Mouse (Mus musculus) limb, embryonic 13.5 days (tissue): ENCODE measurements at regions not wholly inside any gene's neighbourhood (a gene's known extent, or its start where the extent isn't known, plus 50 kb on each side); places are given as distances from the start of the nearest gene placed in this dataset.

Experiments
- ATAC-seq: fragments of 200-750 bp; cut with Nextera tagmentation; 2 replicates; pipeline ENCODE4 v1.8.0; 2017; ENCODE audit warnings: low read depth, moderate number of reproducible peaks, moderate TSS enrichment; ENCODE audit not compliant: low FRiP score
- H3K27ac ChIP-seq: fragments of 300-500 bp; sonication (generic); 2 replicates; pipeline ENCODE4 v1.5.1; 2015; ENCODE audit warnings: inconsistent platforms, mild to moderate bottlenecking, moderate library complexity
- H3K27me3 ChIP-seq: fragments of 300-500 bp; sonication (generic); 2 replicates; pipeline ENCODE4 v1.6.1; 2015; ENCODE audit warnings: mild to moderate bottlenecking, inconsistent platforms
- H3K36me3 ChIP-seq: fragments of 300-500 bp; sonication (generic); 2 replicates; pipeline ENCODE4 v1.6.1; 2015; ENCODE audit warnings: inconsistent platforms, mild to moderate bottlenecking, moderate library complexity
- H3K4me1 ChIP-seq: fragments of 300-500 bp; sonication (generic); 2 replicates; pipeline ENCODE4 v1.6.1; 2015; ENCODE audit warnings: inconsistent platforms
- H3K4me2 ChIP-seq: fragments of 300-500 bp; sonication (generic); replicated peaks from 2 replicates; pipeline ENCODE4 v1.6.1; 2015; ENCODE audit warnings: inconsistent platforms, mild to moderate bottlenecking, moderate library complexity
- H3K4me3 ChIP-seq: fragments of 300-500 bp; sonication (generic); 2 replicates; pipeline ENCODE4 v1.5.1; 2015; ENCODE audit warnings: moderate library complexity, mild to moderate bottlenecking, inconsistent platforms
- H3K9ac ChIP-seq: fragments of 300-500 bp; sonication (generic); 2 replicates; pipeline ENCODE4 v1.6.1; 2015; ENCODE audit warnings: mild to moderate bottlenecking, inconsistent platforms
- H3K9me3 ChIP-seq: fragments of 300-500 bp; sonication (generic); 2 replicates; pipeline ENCODE4 v1.6.1; 2016; ENCODE audit warnings: inconsistent platforms
- WGBS: fragments of 180-500 bp; shearing (Covaris S2); methylation state at CpG from one replicate; pipeline ENCODE4 v1.1.7; 2015; 5-methylcytosine and 5-hydroxymethylcytosine counted together

GRCm38 (mm10) chr3:38692768-38693167 lies 194.0 kb upstream of the Fat4 start:
- Histone ChIP-seq H3K4me3 (no peak overlapping the region), H3K27ac (no peak overlapping the region), H3K36me3 (no peaks in the 10 kb centered on the region), H3K4me2 (no peak overlapping the region), H3K9ac (no peak overlapping the region), H3K9me3 (no peaks in the 10 kb centered on the region; the same call in 1 of the 2 replicates), H3K27me3 (no peaks in the 10 kb centered on the region), H3K4me1 (peaks cover 2% of the 10 kb centered on the region; the same call in 1 of the 2 replicates)
- no peak for ATAC-seq

GRCm38 (mm10) chr3:38684247-38684991 lies 199.8 kb upstream of the Ankrd50 start:
- H3K27me3 ChIP-seq: peaks cover 7% of the 10 kb centered on the region; the same call in 1 of the 2 replicates
- no peak for ATAC-seq

GRCm38 (mm10) chr3:38663670-38664494 lies 179.2 kb upstream of the Ankrd50 start:
- Histone ChIP-seq H3K27me3 (no peaks in the 10 kb centered on the region), H3K9me3 (peaks cover 5% of the 10 kb centered on the region; the same call in 1 of the 2 replicates), H3K4me1 (peaks cover 18% of the 10 kb centered on the region), H3K27ac (no peak overlapping the region; the same call in 1 of the 2 replicates), H3K4me3 (no peak overlapping the region), H3K4me2 (peak overlapping the region; percentile 16; the same call in 1 of the 2 replicates), H3K36me3 (no peaks in the 10 kb centered on the region), H3K9ac (no peak overlapping the region)
- WGBS: 43% methylated on average over 17 of the region's 17 CpGs
- ATAC-seq: peak; percentile 32; the same call in 1 of the 2 replicates

More at GRCm38 (mm10) chr3:38684247-38684991, 199.8 kb upstream of the Ankrd50 start:
- no peak overlapping the region for H3K9ac ChIP-seq
- 11% methylated on average over 4 of the region's 4 CpGs for WGBS
- no peaks in the 10 kb centered on the region for H3K36me3 ChIP-seq
- H3K4me3 ChIP-seq: no peak overlapping the region
- H3K4me1 ChIP-seq: peaks cover 7% of the 10 kb centered on the region
- no peak overlapping the region for H3K27ac ChIP-seq
- no peak overlapping the region for H3K4me2 ChIP-seq
- no peaks in the 10 kb centered on the region for H3K9me3 ChIP-seq

- Histone ChIP-seq H3K27me3 (no peaks in the 10 kb centered on the region), H3K27ac (no peak overlapping the region), H3K9ac (no peak overlapping the region), H3K4me1 (peaks cover 18% of the 10 kb centered on the region), H3K9me3 (peaks cover 5% of the 10 kb centered on the region; the same call in 1 of the 2 replicates), H3K4me3 (no peak overlapping the region), H3K36me3 (no peaks in the 10 kb centered on the region), H3K4me2 (no peak overlapping the region)
- 72% methylated on average over 5 of the region's 5 CpGs for WGBS
- no peak for ATAC-seq
Measured at GRCm38 (mm10) chr3:38663023-38663422, 178.4 kb upstream of the Ankrd50 start.

- Histone ChIP-seq H3K9ac (no peak overlapping the region), H3K9me3 (no peaks in the 10 kb centered on the region), H3K4me1 (peaks cover 12% of the 10 kb centered on the region), H3K4me2 (no peak overlapping the region), H3K4me3 (no peak overlapping the region), H3K36me3 (no peaks in the 10 kb centered on the region), H3K27me3 (no peaks in the 10 kb centered on the region), H3K27ac (no peak overlapping the region)
- WGBS: 83% methylated on average over 1 of the region's 1 CpGs
- no peak for ATAC-seq
Measured at GRCm38 (mm10) chr3:38656790-38657189, 172.1 kb upstream of the Ankrd50 start.

GRCm38 (mm10) chr3:38653928-38654327 lies 169.3 kb upstream of the Ankrd50 start:
- no peak overlapping the region for H3K4me3 ChIP-seq
- no peaks in the 10 kb centered on the region for H3K27me3 ChIP-seq
- WGBS: 37% methylated on average over 4 of the region's 4 CpGs
- H3K9me3 ChIP-seq: no peaks in the 10 kb centered on the region
- H3K4me1 ChIP-seq: peaks cover 12% of the 10 kb centered on the region
- no peak for ATAC-seq
- no peak overlapping the region for H3K9ac ChIP-seq
- no peak overlapping the region for H3K4me2 ChIP-seq
- no peaks in the 10 kb centered on the region for H3K36me3 ChIP-seq
- no peak overlapping the region for H3K27ac ChIP-seq

GRCm38 (mm10) chr3:38652985-38653685 lies 168.5 kb upstream of the Ankrd50 start:
- Histone ChIP-seq H3K4me2 (no peak overlapping the region), H3K9ac (no peak overlapping the region), H3K9me3 (no peaks in the 10 kb centered on the region), H3K4me3 (no peak overlapping the region), H3K36me3 (no peaks in the 10 kb centered on the region), H3K27me3 (no peaks in the 10 kb centered on the region), H3K27ac (no peak overlapping the region), H3K4me1 (peaks cover 12% of the 10 kb centered on the region)
- 35% methylated on average over 5 of the region's 5 CpGs for WGBS
- peak; percentile 51; the same call in 1 of the 2 replicates for ATAC-seq

- Histone ChIP-seq H3K4me3 (no peak overlapping the region), H3K27ac (no peak overlapping the region), H3K36me3 (no peaks in the 10 kb centered on the region), H3K9ac (no peak overlapping the region), H3K27me3 (no peaks in the 10 kb centered on the region), H3K4me2 (no peak overlapping the region), H3K4me1 (peaks cover 9% of the 10 kb centered on the region), H3K9me3 (no peaks in the 10 kb centered on the region)
- no peak for ATAC-seq
- WGBS: 63% methylated on average over 4 of the region's 4 CpGs
Measured at GRCm38 (mm10) chr3:38650176-38650575, 165.5 kb upstream of the Ankrd50 start.

GRCm38 (mm10) chr3:38648633-38649032 lies 164.0 kb upstream of the Ankrd50 start:
- ATAC-seq: no peak
- WGBS: 52% methylated on average over 4 of the region's 4 CpGs
- no peak overlapping the region for H3K9ac ChIP-seq

GRCm38 (mm10) chr3:38647737-38648330 lies 163.2 kb upstream of the Ankrd50 start:
- no peak overlapping the region for H3K4me2 ChIP-seq
- H3K27me3 ChIP-seq: no peaks in the 10 kb centered on the region
- no peaks in the 10 kb centered on the region for H3K36me3 ChIP-seq
- H3K9me3 ChIP-seq: no peaks in the 10 kb centered on the region
- H3K9ac ChIP-seq: no peak overlapping the region
- no peak for ATAC-seq
- WGBS: 86% methylated on average over 7 of the region's 7 CpGs
- H3K27ac ChIP-seq: no peak overlapping the region
- no peak overlapping the region for H3K4me3 ChIP-seq
- H3K4me1 ChIP-seq: no peaks in the 10 kb centered on the region

More at GRCm38 (mm10) chr3:38648633-38649032, 164.0 kb upstream of the Ankrd50 start:
- Histone ChIP-seq H3K4me2 (no peak overlapping the region), H3K4me3 (no peak overlapping the region), H3K4me1 (peaks cover 4% of the 10 kb centered on the region), H3K27ac (no peak overlapping the region), H3K27me3 (no peaks in the 10 kb centered on the region), H3K36me3 (no peaks in the 10 kb centered on the region), H3K9me3 (no peaks in the 10 kb centered on the region)

GRCm38 (mm10) chr3:38641733-38642132 lies 157.1 kb upstream of the Ankrd50 start:
- H3K27ac ChIP-seq: no peak overlapping the region
- no peak overlapping the region for H3K4me3 ChIP-seq
- H3K9me3 ChIP-seq: no peaks in the 10 kb centered on the region
- WGBS: 77% methylated on average over 1 of the region's 1 CpGs
- no peaks in the 10 kb centered on the region for H3K27me3 ChIP-seq
- no peak overlapping the region for H3K9ac ChIP-seq
- no peak for ATAC-seq
- H3K4me2 ChIP-seq: no peak overlapping the region
- no peaks in the 10 kb centered on the region for H3K4me1 ChIP-seq
- no peaks in the 10 kb centered on the region for H3K36me3 ChIP-seq
